Mouse (Mus musculus): ENCODE data around the gene Gpank1. TPM values are rescaled to one million over a fixed set of nuclear protein-coding genes. Genes with fewer than 3 reads are reported as not detected.

The Gpank1 gene
- polyA plus RNA-seq, 1 experiment: 17.4 TPM

DNA sequence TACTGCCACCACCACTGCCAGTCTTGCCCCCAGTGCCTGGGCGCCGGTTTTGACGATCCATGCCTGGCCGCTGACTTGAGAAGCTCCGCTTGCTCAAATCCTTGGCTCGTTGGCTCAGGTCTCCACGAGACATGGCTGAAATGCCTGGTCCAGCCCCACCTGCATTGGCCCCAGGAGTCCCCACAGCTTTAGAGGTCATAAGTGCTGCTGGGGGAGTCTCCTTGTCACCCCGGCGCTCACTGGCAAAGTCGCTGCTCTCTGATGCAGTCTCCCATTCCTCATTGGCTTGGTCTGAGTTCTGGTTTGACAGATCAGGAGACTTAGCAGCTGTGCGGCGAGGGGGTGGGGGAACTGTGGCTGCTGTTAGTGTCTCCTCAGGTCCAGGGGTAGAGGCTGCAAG lies 34.2 kb downstream of the Gpank1 start:
- no peak overlapping the region for H3K4me3 ChIP-seq
- H3K79me2 ChIP-seq (ENCODE audit: control insufficient read depth, insufficient read depth): peaks cover 23% of the 10 kb centered on the region
- no peak overlapping the region for H3K4me2 ChIP-seq (ENCODE audit: low read depth)
- no peak for TF ChIP-seq E2F4 (IDR thresholded peaks at IDR 0.05; ENCODE audit: insufficient read depth)
- TF ChIP-seq USF1 (IDR thresholded peaks at IDR 0.05; ENCODE audit: low read depth): no peak
- no peak for TF ChIP-seq POLR2AphosphoS2 (IDR thresholded peaks at IDR 0.05; ENCODE audit: insufficient read length, low read depth)
- no peak for TF ChIP-seq MAX (IDR thresholded peaks at IDR 0.05; ENCODE audit: low read depth)
- no peak for TF ChIP-seq POLR2A (IDR thresholded peaks at IDR 0.05; ENCODE audit: insufficient read length, low read depth)
- TF ChIP-seq SRF (IDR thresholded peaks at IDR 0.05; ENCODE audit: control insufficient read depth, insufficient read length, low read depth): no peak
- no peak for TF ChIP-seq REST (IDR thresholded peaks at IDR 0.05; ENCODE audit: insufficient read depth, insufficient read length)
- TF ChIP-seq TCF12 (IDR thresholded peaks at IDR 0.05; ENCODE audit: insufficient read depth, poor library complexity, severe bottlenecking): no peak
- TF ChIP-seq CEBPB (IDR thresholded peaks at IDR 0.05; ENCODE audit: insufficient read depth, poor library complexity, severe bottlenecking): no peak
- no peak for TF ChIP-seq MYOG (IDR thresholded peaks at IDR 0.05; ENCODE audit: control insufficient read depth in 1 of 3, insufficient read depth in 1 of 3, insufficient read length in 2 of 3, low read depth in 2 of 3)
- TF ChIP-seq TCF3 (IDR thresholded peaks at IDR 0.05; ENCODE audit: insufficient read length, low read depth): no peak
- no peak for TF ChIP-seq MYOD1 (IDR thresholded peaks at IDR 0.05; ENCODE audit: control insufficient read depth in 1 of 3, insufficient read length in 2 of 3, low read depth in 2 of 3)
- H3ac ChIP-seq (ENCODE audit: control insufficient read depth, insufficient read length): no peak overlapping the region
- peaks cover 38% of the 10 kb centered on the region for H3K36me3 ChIP-seq (ENCODE audit: control insufficient read depth, insufficient read depth)
- H3K27me3 ChIP-seq (ENCODE audit: control insufficient read depth, insufficient read depth, insufficient read length): no peaks in the 10 kb centered on the region

DNA sequence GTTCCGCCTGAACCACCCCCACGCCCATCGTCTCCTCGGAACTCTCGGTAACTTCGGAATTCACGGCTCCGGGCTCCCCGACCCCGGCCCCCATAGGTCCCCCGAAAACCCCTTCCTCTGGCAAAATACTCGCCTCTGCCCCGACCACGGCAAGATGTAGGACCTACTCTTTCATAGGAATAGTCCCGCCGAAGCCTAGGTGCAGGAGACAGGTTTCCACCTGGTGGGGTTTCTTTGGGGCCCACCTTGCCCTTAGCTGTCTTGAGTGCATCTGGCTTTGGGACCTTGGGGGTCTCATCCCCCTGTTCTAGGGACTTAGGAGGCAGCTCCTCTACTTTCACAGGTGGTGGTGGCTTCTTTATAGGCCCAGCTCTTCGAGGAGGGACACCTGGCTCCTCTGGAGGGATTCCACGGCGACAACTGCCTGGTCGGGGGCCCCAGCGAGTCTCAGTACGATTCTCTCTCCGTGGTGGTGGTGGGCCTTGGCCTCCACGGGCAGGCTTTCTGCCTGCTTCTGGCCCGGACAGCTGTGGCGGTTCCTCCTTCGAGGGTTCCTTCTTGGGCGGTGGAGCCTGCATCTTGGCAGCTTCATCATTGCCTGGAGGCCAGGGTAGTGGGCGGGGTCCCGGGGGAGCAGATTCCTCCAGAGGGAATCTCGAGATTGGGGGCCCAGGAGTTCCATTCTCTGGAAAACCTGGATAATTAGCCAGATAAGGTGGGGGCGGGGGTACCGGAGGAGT lies 35.4 kb downstream of the Gpank1 start:
- Histone ChIP-seq H3K36me3 (ENCODE audit: control insufficient read depth, insufficient read depth) (peaks cover 48% of the 10 kb centered on the region), H3ac (ENCODE audit: control insufficient read depth, insufficient read length) (no peak overlapping the region), H3K4me2 (ENCODE audit: low read depth) (no peak overlapping the region), H3K79me2 (ENCODE audit: control insufficient read depth, insufficient read depth) (peaks cover 35% of the 10 kb centered on the region), H3K4me3 (no peak overlapping the region), H3K27me3 (ENCODE audit: control insufficient read depth, insufficient read depth, insufficient read length) (no peaks in the 10 kb centered on the region)
- no peak for TF ChIP-seq POLR2A (IDR thresholded peaks at IDR 0.05; ENCODE audit: insufficient read length, low read depth)
- TF ChIP-seq MAX (IDR thresholded peaks at IDR 0.05; ENCODE audit: low read depth): no peak
- no peak for TF ChIP-seq TCF3 (IDR thresholded peaks at IDR 0.05; ENCODE audit: insufficient read length, low read depth)
- TF ChIP-seq MYOD1 (IDR thresholded peaks at IDR 0.05; ENCODE audit: control insufficient read depth in 1 of 3, insufficient read length in 2 of 3, low read depth in 2 of 3): no peak
- TF ChIP-seq TCF12 (IDR thresholded peaks at IDR 0.05; ENCODE audit: insufficient read depth, poor library complexity, severe bottlenecking): no peak
- TF ChIP-seq CEBPB (IDR thresholded peaks at IDR 0.05; ENCODE audit: insufficient read depth, poor library complexity, severe bottlenecking): no peak
- no peak for TF ChIP-seq REST (IDR thresholded peaks at IDR 0.05; ENCODE audit: insufficient read depth, insufficient read length)
- no peak for TF ChIP-seq POLR2AphosphoS2 (IDR thresholded peaks at IDR 0.05; ENCODE audit: insufficient read length, low read depth)
- no peak for TF ChIP-seq E2F4 (IDR thresholded peaks at IDR 0.05; ENCODE audit: insufficient read depth)
- TF ChIP-seq USF1 (IDR thresholded peaks at IDR 0.05; ENCODE audit: low read depth): no peak
- TF ChIP-seq SRF (IDR thresholded peaks at IDR 0.05; ENCODE audit: control insufficient read depth, insufficient read length, low read depth): no peak
- no peak for TF ChIP-seq MYOG (IDR thresholded peaks at IDR 0.05; ENCODE audit: control insufficient read depth in 1 of 3, insufficient read depth in 1 of 3, insufficient read length in 2 of 3, low read depth in 2 of 3)

DNA sequence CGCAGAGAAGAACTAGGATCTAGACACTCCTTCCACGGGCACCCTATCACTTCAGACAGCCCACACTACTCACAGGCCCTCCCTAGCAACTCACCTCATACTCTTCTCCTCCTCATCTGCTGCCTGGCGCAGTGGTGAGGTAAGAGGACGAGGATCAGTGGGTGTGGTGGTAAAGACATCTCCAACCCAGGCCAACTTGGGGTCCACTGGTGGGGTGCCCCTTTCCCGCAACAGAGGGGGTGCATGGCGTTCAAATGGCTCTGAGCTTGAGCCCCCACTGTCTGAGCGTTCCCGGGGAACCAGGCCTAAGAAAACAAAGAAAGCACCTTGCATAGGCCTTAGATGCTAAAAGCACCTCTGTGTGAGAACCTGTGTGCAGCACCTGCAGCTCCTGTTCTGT lies 36.0 kb downstream of the Gpank1 start:
- Histone ChIP-seq H3K4me2 (ENCODE audit: low read depth) (no peak overlapping the region), H3K79me2 (ENCODE audit: control insufficient read depth, insufficient read depth) (peaks cover 41% of the 10 kb centered on the region), H3K27me3 (ENCODE audit: control insufficient read depth, insufficient read depth, insufficient read length) (no peaks in the 10 kb centered on the region), H3ac (ENCODE audit: control insufficient read depth, insufficient read length) (no peak overlapping the region), H3K4me3 (no peak overlapping the region), H3K36me3 (ENCODE audit: control insufficient read depth, insufficient read depth) (peaks cover 53% of the 10 kb centered on the region)
- TF ChIP-seq POLR2AphosphoS2 (IDR thresholded peaks at IDR 0.05; ENCODE audit: insufficient read length, low read depth) (peak; percentile 24), CEBPB (IDR thresholded peaks at IDR 0.05; ENCODE audit: insufficient read depth, poor library complexity, severe bottlenecking) (no peak), MYOG (IDR thresholded peaks at IDR 0.05; ENCODE audit: control insufficient read depth in 1 of 3, insufficient read depth in 1 of 3, insufficient read length in 2 of 3, low read depth in 2 of 3) (no peak), SRF (IDR thresholded peaks at IDR 0.05; ENCODE audit: control insufficient read depth, insufficient read length, low read depth) (no peak), POLR2A (IDR thresholded peaks at IDR 0.05; ENCODE audit: insufficient read length, low read depth) (no peak)

DNA sequence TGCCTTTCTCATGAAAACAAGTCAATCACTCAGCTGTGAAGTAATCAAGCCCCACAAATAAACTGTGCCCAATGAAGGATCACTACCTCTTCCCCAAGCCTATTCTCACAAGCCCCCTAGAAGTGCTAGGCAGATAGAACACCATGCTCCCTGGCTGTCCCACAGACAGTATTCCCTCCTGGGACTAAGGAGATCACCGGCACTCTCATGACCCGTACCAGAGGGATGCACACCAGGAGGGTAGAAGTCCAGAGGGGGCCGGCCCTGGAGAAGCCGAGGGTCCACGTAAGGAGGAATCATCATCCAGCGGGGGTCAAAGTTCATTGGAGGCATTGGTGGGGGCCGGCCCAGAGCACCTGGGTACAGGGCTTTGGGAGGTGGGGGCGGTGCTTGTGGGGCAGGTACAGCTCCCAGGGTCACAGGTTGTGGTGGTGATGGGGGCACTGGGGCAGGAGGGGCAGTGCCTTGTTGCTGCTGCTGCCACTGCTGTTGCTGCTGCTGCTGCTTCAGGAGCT lies 36.5 kb downstream of the Gpank1 start:
- Histone ChIP-seq H3K79me2 (ENCODE audit: control insufficient read depth, insufficient read depth) (peaks cover 46% of the 10 kb centered on the region), H3K36me3 (ENCODE audit: control insufficient read depth, insufficient read depth) (peaks cover 53% of the 10 kb centered on the region), H3K4me2 (ENCODE audit: low read depth) (no peak overlapping the region), H3ac (ENCODE audit: control insufficient read depth, insufficient read length) (no peak overlapping the region), H3K27me3 (ENCODE audit: control insufficient read depth, insufficient read depth, insufficient read length) (no peaks in the 10 kb centered on the region), H3K4me3 (no peak overlapping the region)
- TF ChIP-seq REST (IDR thresholded peaks at IDR 0.05; ENCODE audit: insufficient read depth, insufficient read length) (no peak), MAX (IDR thresholded peaks at IDR 0.05; ENCODE audit: low read depth) (no peak), POLR2AphosphoS2 (IDR thresholded peaks at IDR 0.05; ENCODE audit: insufficient read length, low read depth) (no peak), TCF12 (IDR thresholded peaks at IDR 0.05; ENCODE audit: insufficient read depth, poor library complexity, severe bottlenecking) (no peak), E2F4 (IDR thresholded peaks at IDR 0.05; ENCODE audit: insufficient read depth) (no peak), MYOG (IDR thresholded peaks at IDR 0.05; ENCODE audit: control insufficient read depth in 1 of 3, insufficient read depth in 1 of 3, insufficient read length in 2 of 3, low read depth in 2 of 3) (no peak), MYOD1 (IDR thresholded peaks at IDR 0.05; ENCODE audit: control insufficient read depth in 1 of 3, insufficient read length in 2 of 3, low read depth in 2 of 3) (no peak), TCF3 (IDR thresholded peaks at IDR 0.05; ENCODE audit: insufficient read length, low read depth) (no peak), USF1 (IDR thresholded peaks at IDR 0.05; ENCODE audit: low read depth) (no peak), CEBPB (IDR thresholded peaks at IDR 0.05; ENCODE audit: insufficient read depth, poor library complexity, severe bottlenecking) (no peak)

Data from myocyte (in vitro differentiated cells).